Comparison of ENCODE assay signal across 20 mouse cellular contexts in the genomic region with DNA sequence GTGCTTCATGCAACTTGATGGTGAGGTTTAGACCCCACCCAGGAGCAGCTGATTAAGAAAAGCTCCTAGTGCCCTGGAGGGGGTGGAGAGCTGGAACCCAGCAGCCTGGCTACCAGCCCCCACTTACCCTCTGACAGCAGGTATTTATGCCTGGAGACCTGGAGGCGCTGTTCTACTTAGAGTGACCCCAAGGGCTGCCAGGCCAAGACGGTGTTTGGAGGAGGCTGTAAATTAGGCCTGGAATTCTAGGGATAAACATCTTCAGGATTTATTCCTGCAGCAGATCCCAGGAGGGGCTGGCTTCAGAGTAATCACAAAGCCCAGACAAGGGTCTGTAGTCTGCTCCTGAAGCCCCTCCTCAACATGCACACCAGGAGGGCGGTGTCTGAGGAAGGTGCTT.
A peak's percentile ranks its signal among the peaks of the same experiment; 100 is the strongest.
DNase-seq lines count a peak whose midpoint lies in the region; ATAC-seq and TF ChIP-seq lines count a peak whose summit lies in the region.
"Had no signal": no experiment of that assay in that cellular context is flagged by ENCODE, and none has a peak within 500 bp of the region (broad histone marks: within the 10 kb centered on the region; RNA-seq: fewer than 3 reads in every experiment).

No protein-coding gene starts in this region.

- peak; percentile 15 for DNase-seq in ES-CJ7 (ENCODE audit: low read depth, low spot score)
- DNase-seq in embryo, embryonic 10 days (ENCODE audit: low spot score): peak; percentile 52
- DNase-seq in embryonic facial prominence, embryonic 10.5 days (ENCODE audit: low spot score): peak; percentile 35
- DNase-seq in frontal cortex, postnatal 36 days (ENCODE audit: low spot score in 2 of 2): no peak
- no peak for DNase-seq in urinary bladder, adult 18-20 months (ENCODE audit: low spot score in 2 of 2)
- DNase-seq in kidney, adult 2 months: no peak
- DNase-seq: adrenal gland, postnatal 25 days; cerebellum, adult 8-10 months; cerebellum, postnatal 14 days; gastrocnemius, postnatal 36 days; heart, adult 11 months; heart, postnatal 14 days; kidney, adult 11 months had no signal

- H3K27me3 ChIP-seq in embryonic facial prominence, embryonic 10.5 days (replicated peaks; ENCODE audit: low read depth, poor library complexity, severe bottlenecking): peaks cover 49% of the 10 kb centered on the region
- H3K27me3 ChIP-seq in limb, embryonic 12.5 days: peaks cover 31% of the 10 kb centered on the region
- no peaks in the 10 kb centered on the region for H3K27me3 ChIP-seq in kidney, adult 2 months (replicated peaks; ENCODE audit: control insufficient read depth, insufficient read depth, low read length)

- 0 out of 2 replicates have a peak, but pooled peaks cover 4% of the 10 kb centered on the region for H3K9me3 ChIP-seq in embryonic facial prominence, embryonic 10.5 days
- no peaks in the 10 kb centered on the region for H3K9me3 ChIP-seq in limb, embryonic 12.5 days
- H3K9me3 ChIP-seq: embryonic facial prominence, embryonic 13.5 days; heart, embryonic 15.5 days had no signal

- WGBS in embryonic facial prominence, embryonic 10.5 days: 21% methylated on average over 3 of the region's 3 CpGs
- 24% methylated on average over 3 of the region's 3 CpGs for WGBS in limb, embryonic 12.5 days
- 42% methylated on average over 3 of the region's 3 CpGs for WGBS in kidney, adult 2 months

- H3K27ac ChIP-seq in embryonic facial prominence, embryonic 10.5 days (replicated peaks): peak overlapping the region; percentile 20; the same call in 1 of the 2 replicates
- H3K27ac ChIP-seq in limb, embryonic 12.5 days: no peak overlapping the region
- no peak overlapping the region for H3K27ac ChIP-seq in kidney, adult 2 months (ENCODE audit: insufficient read depth, low read depth, low read length)
- H3K27ac ChIP-seq: heart, embryonic 15.5 days; hindbrain, embryonic 13.5 days; hindbrain, postnatal 0 days had no signal

- no peaks in the 10 kb centered on the region for H3K36me3 ChIP-seq in embryonic facial prominence, embryonic 10.5 days (replicated peaks)
- H3K36me3 ChIP-seq in limb, embryonic 12.5 days: no peaks in the 10 kb centered on the region
- no peaks in the 10 kb centered on the region for H3K36me3 ChIP-seq in kidney, adult 2 months (ENCODE audit: control insufficient read depth, insufficient read depth, low read length)
- H3K36me3 ChIP-seq: embryonic facial prominence, embryonic 13.5 days; heart, embryonic 15.5 days; hindbrain, embryonic 13.5 days had no signal

- peaks cover 50% of the 10 kb centered on the region for H3K4me1 ChIP-seq in embryonic facial prominence, embryonic 10.5 days
- H3K4me1 ChIP-seq in limb, embryonic 12.5 days (replicated peaks): peaks cover 33% of the 10 kb centered on the region
- H3K4me1 ChIP-seq in kidney, adult 2 months (ENCODE audit: control insufficient read depth, insufficient read depth, low read length): no peaks in the 10 kb centered on the region
- H3K4me1 ChIP-seq: heart, embryonic 15.5 days had no signal

- TF ChIP-seq POLR2A in kidney, adult 2 months (IDR thresholded peaks at IDR 0.05; ENCODE audit: low read depth, low read length): no peak

- no peak for TF ChIP-seq CTCF in kidney, adult 2 months (conservative IDR thresholded peaks at IDR 0.05; ENCODE audit: insufficient read depth, insufficient read length, low read depth, low read length)

- peak; percentile 38; the same call in 1 of the 2 replicates for ATAC-seq in limb, embryonic 12.5 days (ENCODE audit: insufficient number of reproducible peaks, insufficient read depth, low FRiP score, low TSS enrichment, low read depth)
- ATAC-seq: forebrain, embryonic 14.5 days; hindbrain, postnatal 0 days had no signal

- no peak overlapping the region for H3K4me2 ChIP-seq in limb, embryonic 12.5 days
- H3K4me2 ChIP-seq: embryonic facial prominence, embryonic 13.5 days; heart, embryonic 11.5 days; heart, embryonic 15.5 days; hindbrain, embryonic 13.5 days had no signal

- no peak overlapping the region for H3K4me3 ChIP-seq in embryonic facial prominence, embryonic 10.5 days
- no peak overlapping the region for H3K4me3 ChIP-seq in limb, embryonic 12.5 days (replicated peaks)
- no peak overlapping the region for H3K4me3 ChIP-seq in kidney, adult 2 months (ENCODE audit: insufficient read depth, low read depth, low read length)
- H3K4me3 ChIP-seq: embryonic facial prominence, embryonic 13.5 days; heart, embryonic 15.5 days; hindbrain, embryonic 13.5 days had no signal

- H3K9ac ChIP-seq in limb, embryonic 12.5 days (replicated peaks): no peak overlapping the region
- H3K9ac ChIP-seq: embryonic facial prominence, embryonic 13.5 days; heart, embryonic 15.5 days; hindbrain, embryonic 13.5 days had no signal

Comparison
In these comparisons a context has a peak if more than half of its experiments do, and no peak if none do; other contexts are left out.
1. DNase-seq: peak in ES-CJ7 (single experiment), embryo, embryonic 10 days (single experiment) and embryonic facial prominence, embryonic 10.5 days (single experiment); none in frontal cortex, postnatal 36 days (0 of 2), urinary bladder, adult 18-20 months (0 of 2) and kidney, adult 2 months (single experiment).